Mouse (Mus musculus) lung, postnatal 0 days (tissue): Measurements from ENCODE around the gene Gtf3a.

Experiments used
- CTCF ChIP-seq: IDR thresholded peaks from 2 replicates; pipeline ENCODE4 v1.5.1; 2016; ENCODE audit warnings: antibody characterized with exemption, mild to moderate bottlenecking
- EP300 ChIP-seq: IDR thresholded peaks from 2 replicates; pipeline ENCODE4 v1.6.1; 2016; ENCODE audit warnings: antibody characterized with exemption, mild to moderate bottlenecking, control low read depth

DNA sequence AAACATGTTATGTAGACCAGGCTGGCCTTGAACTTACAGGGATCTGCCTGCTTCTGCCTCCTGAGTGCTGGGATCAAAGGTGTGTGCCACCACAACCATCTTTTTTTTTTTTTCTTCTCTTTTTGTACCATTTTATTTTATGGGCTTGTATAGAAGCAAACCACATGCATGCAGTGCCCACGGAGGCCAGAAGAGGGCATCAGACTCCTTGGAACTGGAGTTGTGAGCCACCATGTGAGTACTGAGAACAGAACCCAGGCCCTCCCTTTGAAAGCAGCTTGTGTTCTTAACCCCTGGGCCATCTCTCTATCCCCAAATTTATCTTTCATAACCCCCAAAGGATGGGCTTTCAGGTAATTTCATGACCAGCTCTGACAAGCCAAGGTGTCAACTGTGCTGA lies 54.8 kb downstream of the Gtf3a start:
- TF ChIP-seq CTCF (0 out of 2 replicates have a peak, but pooled peaks have one; percentile 18), EP300 (no peak)
